ENCODE assay signal across 11 mouse cellular contexts in genomic region chr13:30042689-30043320, GRCm38 (mm10). TPM values are rescaled to one million over a fixed set of nuclear protein-coding genes. Genes with fewer than 3 reads are reported as not detected.
A peak's percentile ranks its signal among the peaks of the same experiment; 100 is the strongest.
DNase-seq lines count a peak whose midpoint lies in the region; ATAC-seq and TF ChIP-seq lines count a peak whose summit lies in the region.
"Had no signal": no experiment of that assay in that cellular context is flagged by ENCODE, and none has a peak within 500 bp of the region (broad histone marks: within the 10 kb centered on the region; RNA-seq: fewer than 3 reads in every experiment).

No protein-coding gene starts in this region.

- TF ChIP-seq CTCF in liver, postnatal 0 days (IDR thresholded peaks at IDR 0.05; ENCODE audit: low read depth): no peak

- peak; percentile 41 for DNase-seq in cerebellum, adult 9-11 months
- no peak for DNase-seq in cerebellum, adult 11 months
- peak; percentile 45 for DNase-seq in liver, postnatal 0 days
- DNase-seq in left cerebral cortex, adult 9 months (ENCODE audit: low spot score in 2 of 2): peak; percentile 15 to 25
- peak; percentile 59 for DNase-seq in thymus, postnatal 14 days
- DNase-seq in gastrocnemius, adult 8-10 months (ENCODE audit: low spot score in 2 of 2): no peak
- DNase-seq: liver had no signal

- H3K4me1 ChIP-seq in liver, postnatal 0 days (ENCODE audit: insufficient read depth): no peaks in the 10 kb centered on the region
- no peaks in the 10 kb centered on the region for H3K4me1 ChIP-seq in liver, embryonic 12.5 days
- no peaks in the 10 kb centered on the region for H3K4me1 ChIP-seq in forebrain, embryonic 15.5 days
- H3K4me1 ChIP-seq: embryonic facial prominence, embryonic 15.5 days had no signal

- H3K9ac ChIP-seq in liver, postnatal 0 days (replicated peaks): no peak overlapping the region
- H3K9ac ChIP-seq in liver, embryonic 12.5 days: no peak overlapping the region
- no peak overlapping the region for H3K9ac ChIP-seq in forebrain, embryonic 15.5 days (replicated peaks)
- H3K9ac ChIP-seq: embryonic facial prominence, embryonic 15.5 days had no signal

- no peak for TF ChIP-seq EP300 in liver, postnatal 0 days (IDR thresholded peaks at IDR 0.05; ENCODE audit: low read depth)

- H3K4me2 ChIP-seq in liver, postnatal 0 days (ENCODE audit: low read depth, low read length): 0 out of 2 replicates have a peak overlapping the region, but pooled peaks have one; percentile 14
- H3K4me2 ChIP-seq in liver, embryonic 12.5 days: no peak overlapping the region
- H3K4me2 ChIP-seq in forebrain, embryonic 15.5 days (replicated peaks): no peak overlapping the region
- H3K4me2 ChIP-seq: embryonic facial prominence, embryonic 15.5 days had no signal

- H3K4me3 ChIP-seq in liver, postnatal 0 days (ENCODE audit: low read depth, low read length): no peak overlapping the region
- H3K4me3 ChIP-seq in liver, embryonic 12.5 days: no peak overlapping the region
- H3K4me3 ChIP-seq in forebrain, embryonic 15.5 days: no peak overlapping the region
- H3K4me3 ChIP-seq: embryonic facial prominence, embryonic 15.5 days had no signal

- ATAC-seq in liver, postnatal 0 days: 0 out of 2 replicates have a peak, but pooled peaks have one; percentile 17
- no peak for ATAC-seq in liver, embryonic 12.5 days
- no peak for ATAC-seq in forebrain, embryonic 15.5 days (replicated peaks)

- H3K27ac ChIP-seq in liver, postnatal 0 days (ENCODE audit: low read depth): peak overlapping the region; percentile 41; the same call in 1 of the 2 replicates
- H3K27ac ChIP-seq in liver, embryonic 12.5 days: no peak overlapping the region
- no peak overlapping the region for H3K27ac ChIP-seq in forebrain, embryonic 15.5 days (replicated peaks)
- H3K27ac ChIP-seq: embryonic facial prominence, embryonic 15.5 days; kidney, postnatal 0 days had no signal

- no peaks in the 10 kb centered on the region for H3K9me3 ChIP-seq in liver, postnatal 0 days (ENCODE audit: low read length)
- H3K9me3 ChIP-seq in liver, embryonic 12.5 days (replicated peaks): no peaks in the 10 kb centered on the region
- no peaks in the 10 kb centered on the region for H3K9me3 ChIP-seq in forebrain, embryonic 15.5 days
- H3K9me3 ChIP-seq: embryonic facial prominence, embryonic 15.5 days had no signal

- no peaks in the 10 kb centered on the region for H3K27me3 ChIP-seq in liver, postnatal 0 days (ENCODE audit: insufficient read depth, low read length)
- H3K27me3 ChIP-seq in liver, embryonic 12.5 days (replicated peaks): 0 out of 2 replicates have a peak, but pooled peaks cover 2% of the 10 kb centered on the region
- no peaks in the 10 kb centered on the region for H3K27me3 ChIP-seq in forebrain, embryonic 15.5 days
- H3K27me3 ChIP-seq: embryonic facial prominence, embryonic 15.5 days had no signal

- WGBS in liver, postnatal 0 days (ENCODE audit: insufficient replicate concordance): 47% methylated on average over 15 of the region's 15 CpGs
- 43% methylated on average over 15 of the region's 15 CpGs for WGBS in liver, embryonic 12.5 days (ENCODE audit: insufficient replicate concordance)
- WGBS in forebrain, embryonic 15.5 days: 65% methylated on average over 15 of the region's 15 CpGs

- H3K36me3 ChIP-seq in liver, postnatal 0 days (replicated peaks; ENCODE audit: insufficient read depth, low read length): no peaks in the 10 kb centered on the region
- no peaks in the 10 kb centered on the region for H3K36me3 ChIP-seq in liver, embryonic 12.5 days
- no peaks in the 10 kb centered on the region for H3K36me3 ChIP-seq in forebrain, embryonic 15.5 days
- H3K36me3 ChIP-seq: embryonic facial prominence, embryonic 15.5 days had no signal

RNA-seq across cellular contexts. Expression of gene E2f3, which starts 56.9 kb away (rescaled TPM):
- 2.4 and 2.6 TPM in 2 replicates for polyA plus RNA-seq in liver, postnatal 0 days (2015; fragmentation: Nextera tagmentation; extraction: Ambion mirVana)
- 8.6 and 9.7 TPM in 2 replicates for polyA plus RNA-seq in liver, embryonic 12.5 days (2016; fragmentation: Nextera tagmentation; extraction: Ambion mirVana)
- total RNA-seq in gastrocnemius, adult 8-10 months (2022): 10 to 100 TPM; 11.1 to 16.3 (median 12.9) TPM
- polyA plus RNA-seq in forebrain, embryonic 15.5 days (2015; fragmentation: Nextera tagmentation; extraction: Ambion mirVana): 7.5 and 8.5 TPM in 2 replicates

Comparison
In these comparisons a context has a peak if more than half of its experiments do, and no peak if none do; other contexts are left out.
1. DNase-seq: peak in cerebellum, adult 9-11 months (single experiment), liver, postnatal 0 days (single experiment), left cerebral cortex, adult 9 months (2 of 2) and thymus, postnatal 14 days (single experiment); none in cerebellum, adult 11 months (single experiment) and gastrocnemius, adult 8-10 months (0 of 2).